Mouse (Mus musculus) intestine, embryonic 15.5 days (tissue): ENCODE data around the gene Cd2. TPM values are rescaled to one million over a fixed set of nuclear protein-coding genes. Genes with fewer than 3 reads are reported as not detected.

ENCODE experiments used
- ATAC-seq: fragments of 200-750 bp; cut with Nextera tagmentation; 2 replicates; pipeline ENCODE4 v1.8.0; 2017; ENCODE audit warnings: moderate TSS enrichment, moderate library complexity
- H3K27ac ChIP-seq: fragments of 300-500 bp; sonication (generic); 2 replicates; pipeline ENCODE4 v1.5.1; 2015; ENCODE audit warnings: mild to moderate bottlenecking, inconsistent platforms
- H3K27me3 ChIP-seq: fragments of 300-500 bp; sonication (generic); replicated peaks from 2 replicates; pipeline ENCODE4 v1.6.1; 2015; ENCODE audit warnings: inconsistent platforms
- H3K36me3 ChIP-seq: fragments of 300-500 bp; sonication (generic); 2 replicates; pipeline ENCODE4 v1.6.1; 2015; ENCODE audit warnings: inconsistent platforms
- H3K4me1 ChIP-seq: fragments of 300-500 bp; sonication (generic); replicated peaks from 2 replicates; pipeline ENCODE4 v1.6.1; 2015; ENCODE audit warnings: inconsistent platforms
- H3K4me2 ChIP-seq: fragments of 300-500 bp; sonication (generic); replicated peaks from 2 replicates; pipeline ENCODE4 v1.6.1; 2015; ENCODE audit warnings: mild to moderate bottlenecking, inconsistent platforms
- H3K4me3 ChIP-seq: fragments of 300-500 bp; sonication (generic); replicated peaks from 2 replicates; pipeline ENCODE4 v1.5.1; 2015; ENCODE audit warnings: inconsistent platforms
- H3K9ac ChIP-seq: fragments of 300-500 bp; sonication (generic); 2 replicates; pipeline ENCODE4 v1.6.1; 2015; ENCODE audit warnings: inconsistent platforms
- H3K9me3 ChIP-seq: fragments of 300-500 bp; sonication (generic); 2 replicates; pipeline ENCODE4 v1.6.1; 2016; ENCODE audit warnings: inconsistent platforms
- WGBS: fragments of 180-500 bp; shearing (Covaris S2); methylation state at CpG from one replicate; pipeline ENCODE4 v1.1.7; 2015; 5-methylcytosine and 5-hydroxymethylcytosine counted together
- polyA plus RNA-seq: library from polyadenylated mRNA; unstranded; fragments of >200 nt; fragmentation: Nextera tagmentation; extraction: Ambion mirVana; gene quantifications from 2 replicates; pipeline ENCODE4 v1.2.1, GENCODE M21; 2015

Gene Cd2
- polyA plus RNA-seq, 1 experiment from 2014 or later, result 0.20 TPM

GRCm38 (mm10) chr3:101230201-101230600 lies 57.5 kb downstream of the Cd2 start:
- H3K4me3 ChIP-seq, result no peak overlapping the region
- H3K27me3 ChIP-seq, result no peaks in the 10 kb centered on the region
- H3K4me2 ChIP-seq, result no peak overlapping the region
- H3K4me1 ChIP-seq, result no peaks in the 10 kb centered on the region
- WGBS, result 82% methylated on average over 9 of the region's 9 CpGs
- H3K36me3 ChIP-seq, result no peaks in the 10 kb centered on the region
- no peaks in the 10 kb centered on the region for H3K9me3 ChIP-seq
- no peak overlapping the region for H3K9ac ChIP-seq
- no peak overlapping the region for H3K27ac ChIP-seq
- ATAC-seq, result no peak

GRCm38 (mm10) chr3:101229551-101229930 lies 58.2 kb downstream of the Cd2 start:
- no peak for ATAC-seq
- WGBS, result 54% methylated on average over 5 of the region's 5 CpGs

GRCm38 (mm10) chr3:101228868-101229550 lies 58.7 kb downstream of the Cd2 start:
- Histone ChIP-seq H3K27ac (no peak overlapping the region), H3K36me3 (no peaks in the 10 kb centered on the region), H3K4me1 (no peaks in the 10 kb centered on the region), H3K4me3 (no peak overlapping the region), H3K4me2 (no peak overlapping the region), H3K27me3 (no peaks in the 10 kb centered on the region), H3K9me3 (no peaks in the 10 kb centered on the region), H3K9ac (no peak overlapping the region)
- no peak for ATAC-seq
- WGBS, result 84% methylated on average over 13 of the region's 13 CpGs

More at GRCm38 (mm10) chr3:101229551-101229930, 58.2 kb downstream of the Cd2 start:
- Histone ChIP-seq H3K9ac (no peak overlapping the region), H3K36me3 (no peaks in the 10 kb centered on the region), H3K4me3 (no peak overlapping the region), H3K27ac (no peak overlapping the region), H3K4me1 (no peaks in the 10 kb centered on the region), H3K4me2 (no peak overlapping the region), H3K27me3 (no peaks in the 10 kb centered on the region), H3K9me3 (no peaks in the 10 kb centered on the region)

- Histone ChIP-seq H3K9ac (no peak overlapping the region), H3K4me3 (no peak overlapping the region), H3K27ac (no peak overlapping the region), H3K36me3 (no peaks in the 10 kb centered on the region), H3K4me1 (no peaks in the 10 kb centered on the region), H3K9me3 (no peaks in the 10 kb centered on the region), H3K4me2 (no peak overlapping the region), H3K27me3 (no peaks in the 10 kb centered on the region)
- WGBS, result 84% methylated on average over 5 of the region's 5 CpGs
- ATAC-seq, result no peak
Measured at GRCm38 (mm10) chr3:101228066-101228465, 59.7 kb downstream of the Cd2 start.

Other genes starting within 250 kb of the Cd2 start
- gene Ptgfrn, start 177.7 kb downstream of the Cd2 start, polyA plus RNA-seq, result 4.4 and 4.5 TPM in 2 replicates
- 21.3 and 22.4 TPM in 2 replicates for gene Igsf3, start 89.1 kb upstream of the Cd2 start, polyA plus RNA-seq